Mouse (Mus musculus) E14TG2a.4 (cell line): Measurements from ENCODE around the gene Nomo1.

ENCODE experiments used
- H3K27me3 ChIP-seq: 2 replicates; pipeline ENCODE4 v1.6.1; 2014; ENCODE audit warnings: low read length, control low read depth; ENCODE audit not compliant: insufficient read depth
- H3K36me3 ChIP-seq: 2 replicates; pipeline ENCODE4 v1.6.1; 2014; ENCODE audit warnings: low read length, control low read depth; ENCODE audit not compliant: insufficient read depth
- H3K4me1 ChIP-seq: replicated peaks from 2 replicates; pipeline ENCODE4 v1.6.1; 2014; ENCODE audit warnings: low read depth, low read length, control low read depth
- H3K4me3 ChIP-seq: replicated peaks from 2 replicates; pipeline ENCODE4 v1.5.1; 2014; ENCODE audit warnings: mild to moderate bottlenecking, low read length
- H3K9me3 ChIP-seq: 2 replicates; pipeline ENCODE4 v1.6.1; 2014; ENCODE audit warnings: low read length, control low read depth
- CTCF ChIP-seq: conservative IDR thresholded peaks from 2 replicates; pipeline ENCODE4 v1.5.1; 2014; ENCODE audit warnings: low read length
- NANOG ChIP-seq: IDR thresholded peaks from 2 replicates; pipeline ENCODE4 v1.6.1; 2014; ENCODE audit warnings: borderline replicate concordance, low read length, mixed read lengths
- POU5F1 ChIP-seq: IDR thresholded peaks from 2 replicates; pipeline ENCODE4 v1.6.1; 2014; ENCODE audit warnings: low read length, borderline replicate concordance

Gene Nomo1

DNA sequence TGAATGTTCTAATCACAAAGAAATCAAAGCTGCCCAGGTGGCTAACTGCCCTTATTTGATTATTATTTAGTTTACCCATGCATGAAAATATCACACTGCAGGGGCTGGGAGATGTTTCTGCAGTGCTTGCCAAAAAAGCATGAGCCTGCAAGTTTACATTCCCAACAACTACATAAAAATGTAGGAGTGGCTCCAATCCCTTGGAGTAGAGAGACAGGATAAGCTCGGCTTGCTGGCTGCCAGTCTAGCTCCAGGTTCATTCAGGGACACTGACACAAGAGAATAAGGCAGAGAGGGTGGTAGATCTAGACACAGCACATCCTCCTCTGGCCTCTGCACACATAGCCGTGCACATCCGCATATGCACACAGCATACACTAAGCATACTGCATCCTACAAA lies 13.9 kb upstream of the Nomo1 start:
- Histone ChIP-seq H3K36me3 (no peaks in the 10 kb centered on the region), H3K9me3 (no peaks in the 10 kb centered on the region), H3K4me1 (no peaks in the 10 kb centered on the region), H3K4me3 (no peak overlapping the region), H3K27me3 (peaks cover 4% of the 10 kb centered on the region; the same call in 1 of the 2 replicates)
- TF ChIP-seq CTCF (no peak), NANOG (no peak), POU5F1 (no peak)

DNA sequence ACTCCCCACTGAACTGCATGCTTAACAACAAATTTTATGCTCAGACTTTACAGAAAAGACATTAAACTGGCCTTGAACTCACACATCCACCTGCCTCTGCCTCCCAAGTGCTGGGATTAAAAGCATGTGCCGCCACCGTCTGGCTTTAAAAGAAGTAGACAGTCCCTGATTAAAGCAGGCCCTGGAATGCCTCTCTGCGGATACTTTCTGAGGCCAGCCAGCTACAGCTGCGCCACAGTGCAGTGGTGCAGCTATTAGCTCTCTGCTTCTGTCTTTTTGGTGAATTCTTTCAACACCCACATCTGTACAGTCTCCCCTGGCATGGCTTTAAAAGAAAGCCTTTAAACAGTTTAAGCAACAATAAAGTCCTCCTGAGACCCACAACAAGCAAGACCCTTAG lies 11.5 kb upstream of the Nomo1 start:
- H3K36me3 ChIP-seq, result no peaks in the 10 kb centered on the region
- H3K27me3 ChIP-seq, result peaks cover 7% of the 10 kb centered on the region
- H3K4me1 ChIP-seq, result no peaks in the 10 kb centered on the region
- no peak for TF ChIP-seq CTCF
- no peak for TF ChIP-seq NANOG
- no peak for TF ChIP-seq POU5F1
- no peak overlapping the region for H3K4me3 ChIP-seq
- no peaks in the 10 kb centered on the region for H3K9me3 ChIP-seq

DNA sequence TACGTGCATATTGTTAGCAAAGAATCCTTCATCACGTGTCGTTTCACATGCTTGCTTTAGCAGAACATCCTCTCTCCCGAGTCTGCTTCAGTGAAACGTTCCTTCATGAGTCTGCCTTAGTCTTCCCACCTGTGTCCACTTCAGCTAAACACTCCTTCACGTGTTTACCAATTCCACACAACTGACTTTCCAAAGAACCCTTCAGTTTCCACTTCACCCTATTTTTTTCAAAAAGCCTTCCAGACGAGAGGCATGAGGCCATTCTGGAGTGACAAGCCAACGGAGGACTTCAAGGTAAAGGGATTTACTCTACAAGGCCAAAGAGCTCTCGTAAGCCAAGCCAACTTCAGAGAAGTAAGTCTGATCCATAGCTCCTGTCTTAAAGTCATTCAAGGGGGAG lies 8.1 kb upstream of the Nomo1 start:
- TF ChIP-seq POU5F1, result no peak
- TF ChIP-seq NANOG, result no peak
- TF ChIP-seq CTCF, result no peak

DNA sequence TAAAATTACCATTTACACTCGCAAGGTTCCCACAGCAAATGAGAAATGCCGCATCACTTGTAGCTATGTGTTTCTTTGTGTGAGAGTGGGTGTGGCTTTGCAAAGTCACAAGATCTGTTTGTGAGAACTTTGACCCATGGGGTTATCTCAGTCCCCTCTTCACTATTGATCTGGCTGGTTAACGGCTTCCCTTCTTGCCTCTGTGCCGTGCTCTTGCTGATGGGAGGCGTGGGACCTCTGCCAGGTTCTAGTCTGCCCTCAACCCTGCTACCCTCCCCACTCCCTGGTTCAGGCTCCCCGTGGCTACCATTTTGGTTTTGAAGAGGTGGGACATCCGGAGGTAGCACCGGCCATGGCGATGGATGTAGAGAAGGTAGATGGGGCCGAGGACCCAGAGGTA lies 4.8 kb upstream of the Nomo1 start:
- H3K4me3 ChIP-seq, result no peak overlapping the region
- TF ChIP-seq CTCF (no peak), POU5F1 (no peak)
- peaks cover 20% of the 10 kb centered on the region for H3K27me3 ChIP-seq
- H3K9me3 ChIP-seq, result no peaks in the 10 kb centered on the region
- H3K36me3 ChIP-seq, result no peaks in the 10 kb centered on the region
- H3K4me1 ChIP-seq, result peaks cover 27% of the 10 kb centered on the region

More for the DNA sequence above, 8.1 kb upstream of the Nomo1 start:
- no peaks in the 10 kb centered on the region for H3K36me3 ChIP-seq
- no peak overlapping the region for H3K4me3 ChIP-seq
- H3K4me1 ChIP-seq, result peaks cover 11% of the 10 kb centered on the region
- peaks cover 24% of the 10 kb centered on the region for H3K27me3 ChIP-seq
- H3K9me3 ChIP-seq, result no peaks in the 10 kb centered on the region

DNA sequence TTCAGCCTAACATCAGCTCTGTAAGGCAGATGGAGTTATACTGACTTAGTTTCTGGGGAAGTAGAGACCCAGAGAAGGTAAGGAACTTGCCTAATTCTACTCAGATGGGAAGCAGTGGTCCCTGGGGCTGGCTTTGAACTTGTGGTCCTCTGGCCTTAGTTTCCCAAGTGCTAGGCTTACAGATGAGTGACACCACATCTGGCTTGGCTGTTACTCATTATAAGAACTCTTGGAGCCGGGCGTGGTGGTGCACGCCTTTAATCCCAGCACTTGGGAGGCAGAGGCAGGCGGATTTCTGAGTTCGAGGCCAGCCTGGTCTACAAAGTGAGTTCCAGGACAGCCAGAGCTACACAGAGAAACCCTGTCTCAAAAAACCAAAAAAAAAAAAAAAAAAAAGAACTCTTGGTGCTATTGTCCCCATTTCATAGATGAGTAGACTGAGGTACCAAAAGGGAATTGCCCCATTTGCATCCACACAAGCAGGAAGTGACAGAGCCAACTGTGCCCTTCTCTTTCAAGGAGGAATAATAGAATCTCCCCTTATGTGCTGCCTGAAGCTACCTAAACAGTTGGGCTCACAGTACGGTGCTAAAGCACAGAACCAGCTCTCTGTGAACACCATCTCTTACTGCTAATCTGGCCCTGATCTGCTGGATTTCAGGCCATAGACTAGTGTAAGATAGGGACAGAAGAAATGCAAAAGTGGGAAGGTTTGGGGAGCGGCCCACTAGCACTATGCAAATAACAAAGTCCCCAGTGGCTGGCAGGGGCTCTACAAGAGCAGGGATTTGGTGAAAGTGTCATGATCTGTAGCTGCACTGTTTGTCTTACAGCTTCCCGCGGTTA lies 4.0 kb upstream of the Nomo1 start:
- TF ChIP-seq NANOG (no peak), CTCF (no peak), POU5F1 (no peak)
- Histone ChIP-seq H3K4me1 (peaks cover 34% of the 10 kb centered on the region), H3K27me3 (peaks cover 20% of the 10 kb centered on the region), H3K9me3 (no peaks in the 10 kb centered on the region), H3K4me3 (peak overlapping the region; percentile 66), H3K36me3 (no peaks in the 10 kb centered on the region)

DNA sequence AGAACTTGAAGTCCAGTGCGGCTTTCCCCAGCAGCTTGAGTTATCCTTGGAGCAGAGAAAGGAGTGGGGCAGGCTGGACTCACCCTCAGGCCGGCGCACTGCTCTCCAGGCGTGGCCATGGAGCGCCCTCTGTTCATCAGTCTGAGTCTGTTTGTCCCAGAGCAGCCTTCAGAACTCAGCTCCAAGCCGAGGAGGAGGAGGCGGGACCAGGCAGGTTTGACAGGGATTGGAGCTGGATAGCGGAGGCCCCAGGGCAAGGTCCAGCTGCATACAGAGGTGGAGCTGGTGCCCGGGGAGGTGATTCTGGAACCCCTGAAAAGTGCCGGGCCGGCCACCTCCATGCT lies 3.4 kb upstream of the Nomo1 start, which contains the start of gene Abcc6:
Abcc6 (minus strand) TSS at position 158 of the 344 bp plus-strand sequence.
- Histone ChIP-seq H3K4me1 (peaks cover 39% of the 10 kb centered on the region), H3K27me3 (peaks cover 20% of the 10 kb centered on the region), H3K36me3 (peaks cover 2% of the 10 kb centered on the region; the same call in 1 of the 2 replicates), H3K9me3 (no peaks in the 10 kb centered on the region), H3K4me3 (peak within 1 kb of the TSS; percentile 66)
- TF ChIP-seq NANOG, result no peak
- TF ChIP-seq CTCF, result no peak
- TF ChIP-seq POU5F1, result no peak

DNA sequence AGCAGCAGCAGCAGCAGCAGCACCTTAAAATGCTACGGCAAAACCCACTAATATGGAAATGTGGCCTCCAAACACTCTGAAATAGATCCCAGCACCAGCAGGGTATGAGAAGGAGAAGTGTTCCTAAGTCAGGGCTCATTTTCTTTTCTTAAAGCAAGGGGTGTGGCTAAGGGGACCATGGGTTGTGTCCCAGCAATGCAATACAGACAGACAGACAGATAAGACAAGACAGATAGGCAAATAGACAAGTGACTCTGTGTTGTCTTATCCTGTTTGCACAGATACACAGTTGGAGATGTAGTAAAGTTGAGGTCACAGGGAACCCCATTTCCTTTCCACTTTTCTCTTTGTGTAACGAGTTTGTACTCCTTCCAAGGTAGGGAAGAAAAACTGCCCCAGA lies 2.4 kb upstream of the Nomo1 start:
- Histone ChIP-seq H3K27me3 (peaks cover 17% of the 10 kb centered on the region), H3K4me1 (peaks cover 39% of the 10 kb centered on the region), H3K36me3 (peaks cover 9% of the 10 kb centered on the region), H3K4me3 (no peak overlapping the region), H3K9me3 (no peaks in the 10 kb centered on the region)
- TF ChIP-seq POU5F1, result no peak
- TF ChIP-seq NANOG, result no peak
- TF ChIP-seq CTCF, result no peak

DNA sequence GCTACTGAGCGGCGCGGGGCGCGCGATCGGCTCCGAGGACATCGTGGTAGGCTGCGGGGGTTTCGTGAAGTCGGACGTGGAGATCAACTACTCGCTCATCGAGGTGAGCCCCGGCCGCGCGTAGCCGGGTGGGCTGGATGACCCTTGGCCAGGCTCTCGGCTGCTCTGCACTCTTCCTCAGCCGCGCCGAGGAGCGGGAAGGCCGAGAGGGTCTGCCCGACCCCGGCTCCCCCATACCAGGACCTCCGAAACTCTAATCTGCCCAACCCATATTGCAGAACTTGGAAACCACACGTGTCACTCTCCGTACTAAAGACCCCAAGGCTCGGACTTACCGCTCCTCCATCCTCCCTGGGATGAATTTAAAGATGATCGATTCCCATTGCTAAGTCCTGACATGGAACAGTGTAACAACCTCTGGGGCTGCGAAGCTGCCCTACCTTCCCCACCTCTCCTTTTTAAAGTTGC lies 406 bp downstream of the Nomo1 start:
- peaks cover 32% of the 10 kb centered on the region for H3K36me3 ChIP-seq
- H3K4me1 ChIP-seq, result peaks cover 40% of the 10 kb centered on the region
- TF ChIP-seq POU5F1 (no peak), NANOG (no peak), CTCF (no peak)
- no peaks in the 10 kb centered on the region for H3K9me3 ChIP-seq
- H3K27me3 ChIP-seq, result peaks cover 4% of the 10 kb centered on the region
- H3K4me3 ChIP-seq, result peak overlapping the region; percentile 96
